Mouse (Mus musculus) cerebellum, adult 2 months (tissue): ENCODE measurements around the gene Egln3.

Experiments used
- CTCF ChIP-seq: fragments of 200-500 bp; IDR thresholded peaks from 2 replicates; pipeline ENCODE4 v1.5.1; 2011; ENCODE audit warnings: low read depth, mild to moderate bottlenecking, control low read depth, low read length, moderate library complexity, borderline replicate concordance; ENCODE audit not compliant: insufficient read depth
- POLR2A ChIP-seq: fragments of 200-500 bp; IDR thresholded peaks from 2 replicates; pipeline ENCODE4 v1.6.1; 2011; ENCODE audit warnings: low read length, control low read depth, borderline replicate concordance; ENCODE audit not compliant: insufficient read depth

- no peak for TF ChIP-seq POLR2A
- TF ChIP-seq CTCF: no peak
These were observed 650 bp downstream of the Egln3 start for GRCm38 (mm10) chr12:54202765-54203655.
